Mouse (Mus musculus) lung, postnatal 10 days (tissue): Measurements from ENCODE around the gene Sox15.
"Not testable (repeated sequence)": the region's sequence is repeated elsewhere in the genome, so short reads cannot be mapped to it uniquely, and the experiment has no call there.

ENCODE experiments used
- DNase-seq: peaks from one replicate; pipeline ENCODE4 v3.0.0; 2021

Sox15 gene

DNA sequence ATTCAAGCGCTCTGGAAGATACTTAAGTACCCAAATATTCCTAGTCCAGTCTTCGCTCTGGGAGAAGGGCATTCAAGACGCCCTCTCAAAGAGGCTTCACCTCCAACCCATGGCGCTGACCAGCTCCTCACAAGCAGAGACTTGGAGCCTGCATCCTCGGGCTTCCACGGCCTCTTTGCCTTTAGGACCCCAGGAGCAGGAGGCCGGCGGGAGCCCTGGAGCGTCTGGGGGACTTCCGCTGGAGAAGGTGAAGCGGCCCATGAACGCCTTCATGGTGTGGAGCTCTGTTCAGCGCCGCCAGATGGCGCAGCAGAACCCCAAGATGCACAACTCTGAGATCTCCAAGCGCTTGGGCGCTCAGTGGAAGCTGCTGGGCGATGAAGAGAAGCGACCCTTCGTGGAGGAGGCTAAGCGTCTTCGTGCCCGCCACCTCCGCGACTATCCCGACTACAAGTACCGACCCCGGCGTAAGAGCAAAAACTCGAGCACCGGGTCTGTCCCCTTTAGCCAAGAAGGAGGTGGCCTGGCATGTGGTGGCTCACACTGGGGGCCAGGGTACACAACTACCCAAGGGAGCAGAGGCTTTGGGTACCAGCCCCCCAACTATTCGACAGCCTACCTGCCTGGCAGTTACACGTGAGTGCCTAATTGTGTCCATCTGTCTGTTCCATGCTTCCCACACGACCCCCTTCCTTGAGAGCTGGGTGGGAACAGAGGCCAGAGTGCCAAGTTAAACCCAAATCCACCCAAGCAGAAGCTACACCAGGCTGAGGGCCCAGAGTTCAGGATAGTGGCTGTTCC, at the start of gene Sox15:
Gene Sox15, plus strand, starts transcription at position 51 of the 801 bp plus-strand sequence.
- DNase-seq = peak; percentile 82

DNA sequence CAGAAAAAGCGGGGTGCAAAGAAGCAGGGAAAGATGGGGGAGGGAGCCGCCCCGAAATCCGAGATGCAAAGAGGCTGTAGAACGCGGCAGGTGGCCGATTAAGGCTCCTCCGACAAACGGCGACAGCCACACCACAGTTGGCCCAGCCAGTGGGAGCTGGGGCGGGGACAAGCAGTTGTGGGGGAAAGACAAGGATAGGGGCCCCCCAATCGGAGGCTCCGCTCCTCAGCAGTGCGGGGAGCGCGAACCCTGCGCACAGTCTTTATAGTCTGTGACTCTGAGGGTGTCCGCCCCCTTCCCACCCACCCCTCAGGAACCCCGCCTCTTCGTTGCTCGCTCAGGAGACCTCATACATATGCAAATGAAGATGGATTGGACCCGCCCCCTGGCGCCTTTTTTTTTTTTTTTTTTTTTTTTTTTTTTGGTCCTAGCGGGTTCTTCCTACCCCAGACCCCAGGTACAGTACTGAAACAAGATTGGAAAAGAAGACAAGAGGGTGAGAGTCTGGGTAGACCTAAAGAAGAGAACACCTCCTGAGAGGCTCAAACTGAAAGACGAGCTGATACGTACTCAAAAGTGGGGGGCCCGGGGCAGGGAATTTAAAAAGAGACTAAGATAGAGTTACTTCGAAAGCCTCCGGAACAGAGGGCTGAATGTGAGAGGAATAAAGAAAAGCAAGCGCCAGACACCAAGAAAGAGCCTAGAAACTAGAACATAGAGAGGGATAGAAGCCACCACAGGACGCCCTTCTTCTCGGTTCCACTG, 49.2 kb upstream of the Sox15 start, which contains the start of gene Atp1b2:
Gene Atp1b2, minus strand, starts transcription at position 217 of the 765 bp plus-strand sequence.
- DNase-seq = peak; percentile 75

DNA sequence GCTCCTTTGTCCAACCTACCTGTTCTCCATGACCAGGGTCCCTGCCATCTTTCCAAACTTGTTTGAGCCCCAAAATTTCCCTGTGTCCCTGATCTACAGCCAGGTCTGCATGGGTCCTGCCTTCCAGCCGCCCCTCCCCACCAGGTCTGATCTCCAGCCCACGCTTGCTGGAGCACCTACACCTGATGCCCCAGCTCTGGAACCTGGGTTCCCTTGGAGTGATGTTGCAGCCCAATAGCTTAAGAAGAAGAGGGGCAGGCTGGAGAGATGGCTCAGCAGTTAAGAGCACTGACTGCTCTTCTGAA, 48.7 kb upstream of the Sox15 start:
- DNase-seq = no peak

DNA sequence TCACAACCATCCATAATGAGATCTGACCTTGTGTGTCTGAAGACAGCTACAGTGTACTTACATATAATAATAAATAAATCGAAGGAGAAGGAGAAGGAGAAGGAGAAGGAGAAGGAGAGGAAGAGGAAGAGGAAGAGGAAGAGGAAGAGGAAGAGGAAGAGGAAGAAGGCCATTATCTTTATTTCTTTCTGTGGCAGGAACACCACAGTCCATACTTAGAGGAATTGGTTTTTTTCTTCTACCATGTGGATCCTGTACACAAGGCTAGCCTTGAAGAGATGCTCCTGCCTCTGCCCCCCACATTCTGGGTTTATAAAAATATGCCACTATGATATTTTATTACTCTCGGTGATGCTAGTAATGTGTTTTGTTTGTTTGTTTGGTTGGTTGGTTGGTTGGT, 48.3 kb upstream of the Sox15 start:
- DNase-seq = no peak

DNA sequence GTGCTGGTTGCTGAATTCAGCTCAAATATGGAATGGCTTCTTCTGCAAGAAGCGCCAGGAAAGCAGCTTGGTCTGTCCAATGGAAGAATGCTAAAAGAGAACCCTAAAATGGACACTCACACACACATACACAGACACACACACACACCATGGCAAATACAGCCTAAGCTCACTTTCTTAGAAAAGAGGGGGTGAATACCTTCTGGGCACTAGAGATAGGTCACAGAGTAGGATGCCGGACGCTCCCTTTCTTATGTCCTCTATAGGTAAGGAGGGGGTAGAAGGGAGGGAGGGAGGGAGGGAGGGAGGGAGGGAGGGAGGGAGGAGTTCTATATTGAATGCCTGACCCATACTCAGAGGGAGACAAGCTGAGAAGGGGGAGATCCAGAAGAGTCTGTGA, 46.6 kb upstream of the Sox15 start:
- no peak for DNase-seq

DNA sequence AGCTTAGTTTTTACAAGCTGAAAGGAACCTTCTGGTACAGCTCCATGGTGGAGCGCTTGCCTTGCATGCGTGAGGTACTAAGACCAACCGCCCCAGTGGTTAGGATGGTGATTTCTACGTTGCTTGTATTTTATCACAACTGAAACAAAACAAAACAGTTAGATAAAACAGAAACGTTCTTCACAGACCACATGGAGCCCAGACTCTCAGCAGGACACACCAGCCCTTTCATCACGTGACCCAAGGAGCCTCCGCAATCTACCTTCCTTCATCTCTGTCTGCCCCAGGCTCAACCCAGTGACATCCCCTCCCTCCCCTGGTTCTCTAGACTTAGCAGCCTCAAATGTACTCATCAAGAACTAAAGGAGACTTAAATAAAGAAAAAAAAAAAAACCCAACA, 45.7 kb upstream of the Sox15 start:
- DNase-seq = no peak

DNA sequence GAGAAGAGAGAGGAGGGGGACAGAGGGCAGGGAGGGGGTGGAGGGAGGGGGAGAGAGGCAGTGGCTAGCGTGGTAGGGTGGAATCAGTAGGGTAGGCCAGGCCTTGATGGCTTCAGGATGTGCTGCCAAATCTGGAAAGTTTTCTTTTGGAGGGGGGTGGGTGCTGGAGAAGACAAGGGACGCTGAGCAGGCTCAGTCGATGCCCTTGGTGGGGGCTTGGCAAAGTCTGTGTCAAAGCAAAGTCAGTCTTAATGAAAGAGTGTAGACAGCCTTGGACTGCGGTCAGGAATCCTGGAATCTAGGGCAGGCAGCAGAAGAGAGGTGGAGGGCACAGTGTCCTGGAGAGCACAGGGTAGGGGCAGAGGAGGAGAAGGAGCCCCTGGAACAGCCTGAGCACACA, 44.2 kb upstream of the Sox15 start:
- no peak for DNase-seq

DNA sequence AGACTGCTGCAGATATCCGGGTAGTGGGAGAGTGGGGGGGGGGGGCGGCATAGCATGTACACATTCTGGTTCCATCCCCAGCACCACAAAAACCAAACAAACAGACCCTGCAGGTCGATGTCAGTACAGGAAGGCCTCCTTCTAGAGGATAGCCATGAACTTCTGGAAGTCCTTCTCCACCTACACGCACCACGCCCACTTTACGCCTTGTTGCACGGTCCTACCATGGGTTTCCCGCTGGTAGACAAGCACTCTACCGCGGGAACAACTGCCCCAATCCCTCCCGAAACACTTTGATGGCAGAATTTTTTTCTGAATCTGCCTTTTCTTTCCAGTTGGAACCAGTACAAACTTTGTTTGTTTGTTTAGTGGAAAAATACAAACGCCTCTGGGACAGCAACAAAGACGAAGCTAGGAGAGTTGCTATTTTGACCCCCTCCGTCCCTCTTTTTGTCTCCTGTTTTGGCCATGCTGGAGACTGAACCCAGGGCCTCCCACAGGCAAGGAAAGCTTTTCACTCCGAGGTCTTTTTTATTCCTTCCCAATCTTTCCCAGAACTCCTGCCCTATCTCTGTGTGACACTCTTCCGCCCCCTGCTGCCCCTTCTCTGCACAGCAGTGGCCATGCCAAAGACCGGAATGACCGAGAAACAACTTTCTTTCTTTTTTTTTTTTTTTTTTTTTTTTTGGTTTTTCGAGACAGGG, 41.4 kb upstream of the Sox15 start:
- peak; percentile 95 for DNase-seq

DNA sequence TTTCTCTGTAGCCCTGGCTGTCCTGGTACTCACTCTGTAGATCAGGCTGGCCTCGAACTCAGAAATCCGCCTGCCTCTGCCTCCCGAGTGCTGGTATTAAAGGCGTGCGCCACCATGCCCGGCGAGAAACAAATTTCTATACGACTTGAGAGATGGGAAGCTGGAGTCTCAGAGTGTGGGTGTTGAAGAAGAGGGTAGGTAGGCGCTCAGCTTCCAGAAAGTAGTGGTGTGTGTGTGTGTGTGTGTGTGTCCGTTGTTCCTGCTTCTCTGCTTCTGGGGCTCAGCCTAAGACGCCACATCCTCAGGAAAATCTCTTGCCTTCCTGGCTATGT, 40.9 kb upstream of the Sox15 start:
- DNase-seq = not testable (repeated sequence)

DNA sequence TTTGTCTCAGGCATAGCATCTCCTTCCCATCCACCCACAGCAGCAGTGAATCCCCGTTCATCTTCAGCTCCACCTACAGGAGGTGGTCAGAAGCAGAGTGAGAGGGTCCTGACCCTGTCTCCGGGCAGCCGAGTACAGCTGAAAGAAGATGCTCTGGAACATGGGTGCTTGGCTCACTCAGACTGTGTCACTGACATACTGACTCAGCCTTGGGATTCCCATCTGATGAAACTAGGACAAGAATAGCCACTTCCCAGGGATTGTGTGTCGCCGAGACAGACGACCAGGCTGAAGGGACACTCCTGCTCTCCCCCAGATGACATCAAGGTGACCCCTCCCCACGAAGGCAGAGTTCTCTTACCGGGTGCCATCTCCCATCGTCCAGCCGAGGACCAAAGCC, 38.3 kb upstream of the Sox15 start:
- no peak for DNase-seq

DNA sequence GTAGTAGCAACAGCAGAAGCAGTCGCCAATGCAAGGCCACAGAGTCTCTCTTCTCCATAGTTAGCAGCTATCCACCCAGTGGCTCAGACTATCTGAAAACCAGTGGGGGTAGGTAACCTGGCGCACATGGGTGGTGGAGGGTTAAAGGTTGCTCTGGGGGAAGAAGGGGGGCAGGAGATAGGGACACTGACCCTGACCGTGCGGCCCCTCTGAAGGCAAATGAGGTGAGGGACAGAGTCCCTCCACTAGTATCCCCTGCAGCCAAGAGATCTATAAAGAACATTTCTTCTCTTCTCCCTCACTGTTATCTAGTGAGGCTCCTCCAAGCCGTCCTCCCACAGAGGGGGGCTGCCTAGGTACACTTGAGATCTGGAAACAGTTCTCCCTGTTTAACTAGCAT, 37.3 kb upstream of the Sox15 start, which contains the start of gene Shbg:
Gene Shbg, minus strand, starts transcription at position 101 of the 400 bp plus-strand sequence.
- no peak for DNase-seq

DNA sequence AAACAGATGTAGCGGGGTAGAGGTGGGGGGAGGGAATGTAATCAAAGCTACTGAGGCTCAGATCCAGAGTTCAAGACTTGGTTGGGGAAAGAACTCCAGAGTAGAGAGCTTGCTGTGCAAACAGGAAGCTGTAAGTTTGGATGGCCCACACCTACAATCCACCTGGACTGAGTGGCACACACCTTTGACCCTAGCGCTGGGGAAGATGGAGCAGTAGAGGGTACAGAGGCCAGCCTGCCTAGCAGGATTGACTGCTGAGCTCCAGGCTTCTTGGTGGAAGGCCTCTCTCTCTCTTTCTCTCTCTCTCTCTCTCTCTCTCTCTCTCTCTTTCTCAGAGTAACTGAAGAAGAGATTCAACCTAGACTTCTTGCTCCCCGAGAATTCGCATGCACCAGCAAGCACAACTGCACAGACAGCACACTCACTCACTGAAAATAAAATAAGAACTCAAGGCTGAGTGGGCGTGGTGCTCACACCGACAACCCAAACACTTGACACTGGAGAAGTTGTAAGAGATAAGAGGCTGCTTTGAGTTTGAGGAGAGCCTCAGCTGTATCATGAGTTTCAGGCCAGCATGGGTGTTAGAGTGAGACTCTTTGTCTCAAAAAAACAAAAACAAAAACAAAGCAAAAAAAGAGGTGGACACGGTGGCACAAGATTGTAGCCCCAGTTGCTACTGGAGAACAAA, 34.6 kb upstream of the Sox15 start:
- DNase-seq = no peak

DNA sequence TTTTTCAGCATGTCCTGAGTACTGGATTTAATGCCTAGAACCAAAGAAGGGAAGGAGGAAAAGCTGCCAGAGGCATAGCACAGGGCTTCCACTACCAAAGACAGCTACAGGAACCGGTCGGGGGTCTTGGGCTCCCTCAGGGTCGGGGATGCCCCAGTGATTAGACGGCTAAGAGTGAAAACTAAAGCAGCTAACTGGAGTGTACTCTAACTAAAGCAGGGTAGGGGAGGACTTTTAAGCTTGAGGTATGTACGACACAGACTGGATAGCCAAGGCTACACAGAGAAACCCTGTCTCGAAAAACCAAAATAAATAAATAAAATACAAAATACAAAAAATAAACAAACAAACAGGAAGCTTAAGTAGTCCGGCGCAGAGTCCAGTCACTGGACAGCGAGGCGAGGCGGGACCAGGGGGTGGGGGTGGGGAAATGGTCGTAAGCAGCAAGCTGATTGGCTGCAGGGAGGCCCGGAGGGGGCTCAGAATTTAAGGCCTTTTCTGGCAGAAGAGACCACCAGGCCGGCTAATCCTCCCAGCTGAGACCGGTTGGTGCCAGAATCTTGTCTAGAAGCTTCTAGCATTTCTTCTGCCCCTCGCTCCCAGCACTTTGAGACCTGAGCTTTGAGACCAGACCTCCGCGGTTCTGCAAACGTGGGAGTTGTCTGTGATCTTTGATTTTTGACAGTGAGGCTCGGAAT, 33.4 kb upstream of the Sox15 start, which contains the start of gene Sat2:
Gene Sat2, plus strand, starts transcription at position 454 of the 698 bp plus-strand sequence.
- peak; percentile 67 for DNase-seq

DNA sequence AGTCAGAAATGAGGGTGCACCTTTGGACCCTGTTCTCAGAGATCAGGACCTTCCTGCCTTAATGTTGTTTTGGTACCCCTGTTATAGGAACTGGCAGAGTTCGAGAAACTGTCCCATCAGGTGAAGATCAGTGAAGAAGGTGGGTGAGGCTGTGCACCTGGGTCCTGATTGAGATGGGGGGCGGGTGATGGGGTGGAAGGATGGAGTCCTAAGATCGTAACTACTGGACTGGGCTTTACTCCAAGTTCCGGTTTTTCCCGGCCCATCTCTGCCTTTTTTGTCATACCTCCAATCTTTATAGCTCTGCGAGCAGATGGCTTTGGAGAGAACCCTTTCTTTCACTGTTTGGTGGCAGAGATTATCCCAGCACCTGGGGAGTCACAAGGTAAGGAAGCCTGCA, 32.7 kb upstream of the Sox15 start:
- peak; percentile 41 for DNase-seq

DNA sequence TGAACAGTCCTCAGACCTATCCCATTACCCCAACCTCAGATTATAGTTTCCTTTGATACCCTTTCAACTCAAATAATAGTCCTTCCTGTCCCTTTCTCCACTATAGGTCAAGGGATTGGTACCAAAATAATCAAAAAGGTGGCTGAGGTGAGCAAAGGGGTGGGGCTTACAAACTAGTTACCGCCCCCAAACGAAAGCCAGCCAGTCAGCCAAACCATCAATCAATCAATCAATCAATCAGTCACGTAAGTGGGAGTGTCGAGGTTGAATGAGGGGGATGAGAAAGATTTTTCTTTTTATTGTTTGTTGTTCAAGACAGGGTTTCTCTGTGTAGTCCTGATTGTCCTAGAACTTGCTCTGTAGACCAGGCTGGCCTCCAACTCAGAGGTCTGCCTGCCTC, 32.1 kb upstream of the Sox15 start:
- DNase-seq = no peak

DNA sequence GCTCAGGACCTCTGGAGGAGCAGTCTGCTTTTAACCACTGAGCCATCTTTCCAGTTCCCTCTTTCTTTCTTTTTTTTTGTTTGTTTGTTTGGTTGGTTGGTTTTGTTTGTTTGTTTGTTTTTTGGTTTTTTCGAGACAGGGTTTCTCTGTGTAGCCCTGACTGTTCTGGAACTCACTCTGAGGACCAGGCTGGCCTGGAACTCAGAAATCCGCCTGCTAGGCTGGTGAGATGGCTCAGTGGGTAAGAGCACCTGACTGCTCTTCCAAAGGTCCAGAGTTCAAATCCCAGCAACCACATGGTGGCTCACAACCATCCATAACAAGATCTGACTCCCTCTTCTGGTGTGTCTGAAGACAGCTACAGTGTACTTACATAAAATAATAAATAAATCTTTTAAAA, 30.8 kb upstream of the Sox15 start:
- not testable (repeated sequence) for DNase-seq

DNA sequence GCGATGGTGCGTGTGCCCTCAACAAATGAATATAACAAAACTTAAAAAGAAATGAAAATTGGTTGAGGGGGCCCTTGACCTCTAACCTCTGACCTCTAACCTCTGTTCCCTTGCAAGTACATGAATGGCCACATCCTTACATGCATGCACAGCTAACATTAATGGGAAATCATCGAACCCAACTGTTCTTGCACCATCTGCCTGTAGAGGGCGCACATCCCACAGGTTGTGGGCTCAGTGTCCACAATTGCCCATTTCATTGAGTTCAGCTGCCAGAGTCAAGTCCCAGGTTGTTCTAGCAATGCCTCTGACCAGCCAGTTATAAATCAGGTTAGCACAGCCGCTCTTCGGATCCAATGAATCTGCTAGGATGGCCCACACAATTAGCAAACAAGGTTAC, 26.8 kb upstream of the Sox15 start:
- DNase-seq = peak; percentile 84

DNA sequence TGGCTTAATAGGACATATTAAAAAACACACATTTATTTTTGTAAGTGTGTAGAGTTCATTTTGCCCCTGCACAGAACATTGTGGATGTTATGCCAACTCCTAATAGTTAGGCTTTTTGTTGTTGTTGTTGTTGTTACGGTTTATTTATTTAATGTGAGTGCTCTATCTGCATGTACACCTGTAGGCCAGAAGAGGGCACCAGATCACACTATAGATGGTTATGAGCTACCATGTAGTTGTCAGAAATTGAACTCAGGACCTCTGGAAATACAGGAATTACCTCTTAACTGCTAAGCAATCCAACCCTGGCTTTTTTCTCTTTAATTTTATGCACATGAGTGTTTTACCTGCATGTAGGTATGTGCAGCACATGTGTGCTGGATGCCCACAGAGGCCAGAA, 25.3 kb upstream of the Sox15 start:
- no peak for DNase-seq

DNA sequence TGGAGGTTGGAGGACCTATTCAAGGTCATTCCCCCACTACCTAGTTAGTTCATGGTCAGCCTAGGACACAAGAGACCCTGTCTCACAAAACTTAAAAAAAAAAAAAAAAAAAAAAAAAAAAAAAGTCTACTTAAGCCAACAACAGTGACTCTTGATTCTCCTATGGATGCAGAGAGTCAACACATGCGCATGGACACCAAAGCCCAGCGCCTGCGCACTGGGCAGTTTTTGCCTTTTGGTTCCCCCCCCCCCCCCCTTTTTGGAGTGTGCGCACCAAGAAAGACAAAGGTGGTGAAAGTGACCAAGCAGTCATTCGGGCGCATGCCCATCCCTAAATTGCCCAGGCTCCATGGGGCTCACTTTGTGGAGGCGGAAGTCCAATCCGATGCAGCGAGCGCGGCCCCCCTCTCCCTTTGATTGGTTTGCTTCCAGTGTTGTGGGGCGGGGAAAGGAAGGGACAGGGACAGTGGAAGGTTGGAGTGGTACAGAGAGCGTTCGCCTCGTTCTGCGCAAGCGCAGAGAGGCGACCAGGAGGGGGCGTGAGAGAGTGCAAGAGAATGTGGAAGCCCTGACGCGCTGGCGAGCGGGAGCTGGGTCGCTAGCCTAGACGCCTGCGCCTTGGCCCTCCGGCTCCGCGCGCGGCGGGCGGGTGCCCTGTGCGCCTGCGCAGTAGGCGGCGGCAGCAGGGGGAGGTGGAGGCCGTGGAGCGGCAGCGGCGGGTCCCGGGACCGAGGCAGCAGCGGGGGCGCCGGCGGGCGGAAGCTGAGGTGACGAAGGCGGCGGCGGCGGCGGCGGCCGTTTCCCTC, 22.6 kb upstream of the Sox15 start, which contains the start of gene Fxr2:
Gene Fxr2, plus strand, starts transcription at position 707 of the 806 bp plus-strand sequence.
- peak; percentile 100 for DNase-seq

DNA sequence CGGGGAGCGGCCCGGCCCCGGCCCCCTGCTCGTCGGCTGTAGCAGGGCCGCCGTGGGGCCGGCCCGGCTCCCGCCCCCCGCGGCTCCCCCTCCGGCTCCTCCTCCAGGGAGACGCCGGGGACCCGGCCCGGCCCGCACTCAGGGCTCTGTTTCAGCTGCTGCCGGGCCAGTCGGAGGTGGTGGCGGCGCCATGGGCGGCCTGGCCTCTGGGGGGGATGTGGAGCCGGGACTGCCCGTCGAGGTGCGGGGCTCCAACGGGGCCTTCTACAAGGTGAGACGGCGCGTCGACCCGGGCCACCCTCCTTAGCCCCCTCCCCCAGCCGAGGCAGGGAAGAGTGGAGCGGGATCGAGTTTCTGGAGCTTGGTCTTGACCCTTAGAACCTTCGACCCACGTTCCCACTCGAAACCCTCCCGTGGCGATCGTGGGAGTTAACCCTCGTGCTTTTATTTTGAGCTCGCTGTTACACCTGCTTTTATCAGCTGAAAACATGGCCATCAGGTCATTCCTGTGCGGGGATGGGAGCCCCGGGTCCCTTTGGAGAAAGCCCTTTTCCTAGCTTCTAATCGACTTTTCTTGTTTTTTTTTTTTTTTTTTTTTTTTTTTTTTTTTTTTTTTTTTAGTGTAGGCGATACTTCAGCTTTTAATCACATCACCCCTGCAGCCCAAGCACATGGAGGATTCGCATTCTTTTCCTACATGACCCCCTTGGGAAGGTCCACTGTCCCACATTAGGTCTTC, 21.8 kb upstream of the Sox15 start:
- DNase-seq = peak; percentile 79

DNA sequence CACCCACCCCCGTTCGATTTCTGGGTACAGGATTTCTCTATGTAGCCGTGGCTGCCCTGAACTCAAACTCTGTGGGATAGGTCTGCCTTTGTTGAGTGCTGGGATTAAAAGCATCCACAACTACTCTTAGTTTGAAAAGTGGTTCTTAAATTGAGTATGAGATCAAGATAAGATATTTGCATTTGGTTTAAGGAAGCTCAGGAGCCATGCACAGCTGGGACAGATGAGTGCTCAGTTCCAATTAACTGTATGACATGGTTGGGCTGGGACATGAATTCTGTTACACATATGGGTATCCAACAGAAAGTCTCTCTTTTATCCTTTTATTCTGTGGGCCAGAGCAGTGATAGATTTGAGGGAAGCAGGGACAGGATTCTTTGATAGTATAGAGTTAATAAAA, 19.6 kb upstream of the Sox15 start:
- no peak for DNase-seq
